21 mouse cellular contexts compared by ENCODE assay signal in genomic region chr1:155715366-155715765, GRCm38 (mm10).
"Had no signal": no experiment of that assay in that cellular context is flagged by ENCODE, and none has a peak within 500 bp of the region (broad histone marks: within the 10 kb centered on the region; RNA-seq: fewer than 3 reads in every experiment).

No protein-coding gene starts in this region.

- DNase-seq: heart, postnatal 10 days; heart, postnatal 14 days; heart, postnatal 36 days; heart, postnatal 4 days; kidney, adult 11 months; kidney, adult 18-20 months; kidney, adult 2 months; kidney, adult 8-10 months; kidney, adult 9 months; kidney, postnatal 10 days; kidney, postnatal 14 days; kidney, postnatal 25 days; kidney, postnatal 4 days; layer of hippocampus, adult 9-11 months; layer of hippocampus, postnatal 36 days had no signal

- ATAC-seq: hindbrain, embryonic 16.5 days; hindbrain, postnatal 0 days; inflammation-experienced regulatory T-cells, adult 6 months; intestine, embryonic 15.5 days; intestine, embryonic 16.5 days; intestine, postnatal 0 days had no signal
